Mouse (Mus musculus) G1E-ER4 (cell line): ENCODE measurements around the gene Tmem263. TPM values are rescaled to one million over a fixed set of nuclear protein-coding genes. Genes with fewer than 3 reads are reported as not detected.

Source experiments
- GATA1 ChIP-seq: IDR thresholded peaks from one replicate; pipeline ENCODE4 v1.8.0; 2012; ENCODE audit warnings: low read length, inconsistent platforms
- polyA plus RNA-seq: library from polyadenylated mRNA; stranded (reverse); fragments of >175 nt; gene quantifications from 2 replicates; pipeline ENCODE4 v1.2.3, GENCODE M21; 2012

Tmem263 gene
- 33.2 and 41.4 TPM in 2 replicates for polyA plus RNA-seq

- TF ChIP-seq GATA1 = no peak
Measured at GRCm38 (mm10) chr10:85102247-85103084, at the start of gene Tmem263, which contains the start of gene Fhl4. TSS of gene Tmem263 (plus strand) at chr10:85102627. TSS of gene Fhl4 (minus strand) at chr10:85102495.

GRCm38 (mm10) chr10:85054876-85055275 is 47.6 kb upstream of the Tmem263 start:
- TF ChIP-seq GATA1 = no peak

GRCm38 (mm10) chr10:85071605-85072152 is 30.7 kb upstream of the Tmem263 start:
- TF ChIP-seq GATA1 = no peak

GRCm38 (mm10) chr10:85101841-85102240 is 586 bp upstream of the Tmem263 start:
- TF ChIP-seq GATA1 = no peak

GRCm38 (mm10) chr10:85103085-85103885 is 858 bp downstream of the Tmem263 start:
- TF ChIP-seq GATA1 = no peak

- TF ChIP-seq GATA1 = no peak
Measured at GRCm38 (mm10) chr10:85114409-85114808, 12.0 kb downstream of the Tmem263 start.

GRCm38 (mm10) chr10:85125184-85125583 is 22.8 kb downstream of the Tmem263 start:
- no peak for TF ChIP-seq GATA1

- no peak for TF ChIP-seq GATA1
Measured at GRCm38 (mm10) chr10:85127395-85128287, 25.2 kb downstream of the Tmem263 start, which contains the start of gene Mterf2. TSS of gene Mterf2 (minus strand) at chr10:85128027.

GRCm38 (mm10) chr10:85128453-85128852 is 26.0 kb downstream of the Tmem263 start:
- TF ChIP-seq GATA1 = no peak

- TF ChIP-seq GATA1 = no peak
Measured at GRCm38 (mm10) chr10:85136573-85136972, 34.1 kb downstream of the Tmem263 start.

GRCm38 (mm10) chr10:85141465-85141864 is 39.0 kb downstream of the Tmem263 start:
- no peak for TF ChIP-seq GATA1

- no peak for TF ChIP-seq GATA1
Measured at GRCm38 (mm10) chr10:85146282-85146681, 43.9 kb downstream of the Tmem263 start.

GRCm38 (mm10) chr10:85149226-85149625 is 46.8 kb downstream of the Tmem263 start:
- no peak for TF ChIP-seq GATA1

- no peak for TF ChIP-seq GATA1
Measured at GRCm38 (mm10) chr10:85154195-85154594, 51.8 kb downstream of the Tmem263 start.

GRCm38 (mm10) chr10:85157451-85157850 is 55.0 kb downstream of the Tmem263 start:
- no peak for TF ChIP-seq GATA1
